Mouse (Mus musculus): ENCODE measurements around the gene Mrpl41. TPM values are rescaled to one million over a fixed set of nuclear protein-coding genes. Genes with fewer than 3 reads are reported as not detected.

Gene Mrpl41
- polyA plus RNA-seq, 1 experiment from 2014 or later = 149 TPM

DNA sequence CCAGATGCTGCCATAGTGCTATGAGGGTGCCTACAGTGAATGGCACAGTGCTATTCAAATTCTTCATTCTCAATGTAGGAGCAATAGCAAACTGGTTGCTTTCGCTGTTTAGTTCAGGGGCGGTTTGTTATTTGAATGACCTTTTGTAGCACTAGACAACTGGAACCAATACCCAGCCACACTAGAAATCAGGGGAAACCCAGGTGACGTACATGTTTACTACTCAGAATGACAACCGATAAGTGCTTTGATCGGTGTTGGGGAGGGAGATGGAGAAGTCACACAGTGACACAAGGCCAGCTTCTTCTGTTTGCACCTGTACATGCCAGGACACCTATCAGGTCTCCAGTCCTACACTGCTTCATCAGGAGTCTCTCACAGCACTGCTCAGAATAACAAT, 45.3 kb downstream of the Mrpl41 start:
- WGBS = 90% methylated on average over 5 of the region's 5 CpGs
- no peak for ATAC-seq (replicated peaks)
- Histone ChIP-seq H3K4me2 (replicated peaks) (no peak overlapping the region), H3K9ac (replicated peaks) (no peak overlapping the region), H3K4me1 (peaks cover 10% of the 10 kb centered on the region), H3K9me3 (no peaks in the 10 kb centered on the region), H3K4me3 (no peak overlapping the region), H3K36me3 (no peaks in the 10 kb centered on the region), H3K27me3 (no peaks in the 10 kb centered on the region), H3K27ac (replicated peaks) (no peak overlapping the region)

- peaks cover 5% of the 10 kb centered on the region for H3K4me1 ChIP-seq
- H3K27ac ChIP-seq (replicated peaks) = no peak overlapping the region
- no peaks in the 10 kb centered on the region for H3K9me3 ChIP-seq
- H3K36me3 ChIP-seq = no peaks in the 10 kb centered on the region
- no peak overlapping the region for H3K9ac ChIP-seq (replicated peaks)
- WGBS = 76% methylated on average over 2 of the region's 2 CpGs
- H3K4me2 ChIP-seq (replicated peaks) = no peak overlapping the region
- ATAC-seq (replicated peaks) = no peak
- no peaks in the 10 kb centered on the region for H3K27me3 ChIP-seq
- H3K4me3 ChIP-seq = no peak overlapping the region
Observed at GRCm38 (mm10) chr2:24929119-24929518, 45.8 kb downstream of the Mrpl41 start.

DNA sequence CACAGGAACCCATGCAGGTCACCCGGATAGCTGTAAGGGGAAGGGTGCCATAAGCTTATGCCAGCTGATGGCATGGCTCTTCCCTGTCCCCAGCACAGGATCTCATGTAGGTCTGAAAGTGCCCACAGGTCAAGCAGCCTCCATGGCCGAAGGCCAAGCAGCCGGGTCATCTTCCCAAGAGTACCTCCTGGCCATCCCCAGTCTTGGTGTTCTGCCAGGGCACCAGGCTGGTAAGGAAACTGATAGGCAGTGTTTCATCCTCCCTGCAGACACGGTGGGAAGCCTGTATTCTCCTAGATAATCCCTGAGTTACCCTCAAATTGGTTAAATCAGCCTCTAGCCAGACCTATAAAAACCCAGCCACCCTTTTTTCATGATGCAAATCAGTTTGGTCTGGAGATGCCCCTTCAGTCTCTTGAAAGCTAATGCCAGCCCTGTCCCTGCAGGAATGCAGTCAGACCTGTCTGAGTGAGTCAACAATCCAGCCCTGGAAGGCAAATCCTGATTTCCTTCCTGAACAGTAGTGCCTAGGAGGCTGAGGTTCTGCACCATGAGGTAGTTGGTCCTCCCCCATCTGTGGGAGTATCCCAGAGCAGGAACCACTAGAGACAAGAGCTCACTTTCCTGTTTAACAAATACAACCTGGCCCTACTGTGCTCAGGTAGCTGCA, 47.0 kb downstream of the Mrpl41 start:
- no peak for ATAC-seq (replicated peaks)
- no peak overlapping the region for H3K27ac ChIP-seq (replicated peaks)
- no peak overlapping the region for H3K9ac ChIP-seq (replicated peaks)
- no peaks in the 10 kb centered on the region for H3K36me3 ChIP-seq
- no peaks in the 10 kb centered on the region for H3K9me3 ChIP-seq
- H3K27me3 ChIP-seq = no peaks in the 10 kb centered on the region
- WGBS = 67% methylated on average over 4 of the region's 4 CpGs
- H3K4me2 ChIP-seq (replicated peaks) = no peak overlapping the region
- no peaks in the 10 kb centered on the region for H3K4me1 ChIP-seq
- no peak overlapping the region for H3K4me3 ChIP-seq

- Histone ChIP-seq H3K27ac (replicated peaks) (no peak overlapping the region), H3K4me3 (no peak overlapping the region), H3K36me3 (no peaks in the 10 kb centered on the region), H3K9ac (replicated peaks) (no peak overlapping the region), H3K4me1 (no peaks in the 10 kb centered on the region), H3K4me2 (replicated peaks) (no peak overlapping the region), H3K27me3 (no peaks in the 10 kb centered on the region), H3K9me3 (no peaks in the 10 kb centered on the region)
- ATAC-seq (replicated peaks) = no peak
- WGBS = 77% methylated on average over 7 of the region's 7 CpGs
Observed at GRCm38 (mm10) chr2:24926965-24927358, 47.9 kb downstream of the Mrpl41 start.

- no peaks in the 10 kb centered on the region for H3K4me1 ChIP-seq
- no peaks in the 10 kb centered on the region for H3K36me3 ChIP-seq
- H3K9ac ChIP-seq (replicated peaks) = no peak overlapping the region
- no peaks in the 10 kb centered on the region for H3K27me3 ChIP-seq
- H3K9me3 ChIP-seq = no peaks in the 10 kb centered on the region
- H3K4me2 ChIP-seq (replicated peaks) = no peak overlapping the region
- WGBS = 91% methylated on average over 9 of the region's 9 CpGs
- ATAC-seq (replicated peaks) = no peak
- H3K4me3 ChIP-seq = no peak overlapping the region
- no peak overlapping the region for H3K27ac ChIP-seq (replicated peaks)
Observed at GRCm38 (mm10) chr2:24926345-24926964, 48.4 kb downstream of the Mrpl41 start.

GRCm38 (mm10) chr2:24925284-24925683, 49.6 kb downstream of the Mrpl41 start:
- H3K4me3 ChIP-seq = no peak overlapping the region
- H3K36me3 ChIP-seq = no peaks in the 10 kb centered on the region
- no peak overlapping the region for H3K4me2 ChIP-seq (replicated peaks)
- H3K27me3 ChIP-seq = no peaks in the 10 kb centered on the region
- no peak for ATAC-seq (replicated peaks)
- no peaks in the 10 kb centered on the region for H3K9me3 ChIP-seq
- H3K9ac ChIP-seq (replicated peaks) = no peak overlapping the region
- 91% methylated on average over 8 of the region's 8 CpGs for WGBS
- no peaks in the 10 kb centered on the region for H3K4me1 ChIP-seq
- H3K27ac ChIP-seq (replicated peaks) = no peak overlapping the region

Small RNA genes lying within 50 kb of the gene (microRNA-seq; reads per million reads assigned to microRNA genes)
- not detected for gene Gm22875

Other genes starting within 250 kb of the Mrpl41 start
- 8.4 and 10.6 TPM in 2 replicates for gene Cacna1b, start 211.9 kb downstream of the Mrpl41 start, polyA plus RNA-seq (2015; fragmentation: Nextera tagmentation; extraction: Ambion mirVana)
- 129 and 132 TPM in 2 replicates for gene Ehmt1, start 55.5 kb downstream of the Mrpl41 start, polyA plus RNA-seq (2015; fragmentation: Nextera tagmentation; extraction: Ambion mirVana)
- gene Arrdc1, start 39.8 kb downstream of the Mrpl41 start, polyA plus RNA-seq (2015; fragmentation: Nextera tagmentation; extraction: Ambion mirVana) = 30.4 and 30.5 TPM in 2 replicates
- 21.5 and 22.6 TPM in 2 replicates for gene Zmynd19, start 25.3 kb downstream of the Mrpl41 start, polyA plus RNA-seq (2015; fragmentation: Nextera tagmentation; extraction: Ambion mirVana)
- gene Dph7, start 12.7 kb downstream of the Mrpl41 start, polyA plus RNA-seq (2015; fragmentation: Nextera tagmentation; extraction: Ambion mirVana) = 42.7 and 44.7 TPM in 2 replicates
- gene Pnpla7, start 935 bp upstream of the Mrpl41 start, polyA plus RNA-seq (2015; fragmentation: Nextera tagmentation; extraction: Ambion mirVana) = 3.8 and 4.0 TPM in 2 replicates
- 194 and 209 TPM in 2 replicates for gene Nsmf, start 79.3 kb upstream of the Mrpl41 start, polyA plus RNA-seq (2015; fragmentation: Nextera tagmentation; extraction: Ambion mirVana)
- gene Entpd8, start 105.2 kb upstream of the Mrpl41 start, polyA plus RNA-seq (2015; fragmentation: Nextera tagmentation; extraction: Ambion mirVana) = not detected in 2 replicates
- gene Noxa1, start 120.1 kb upstream of the Mrpl41 start, polyA plus RNA-seq (2015; fragmentation: Nextera tagmentation; extraction: Ambion mirVana) = not detected in 2 replicates
- 25.2 and 27.5 TPM in 2 replicates for gene Nrarp, start 205.7 kb upstream of the Mrpl41 start, polyA plus RNA-seq (2015; fragmentation: Nextera tagmentation; extraction: Ambion mirVana)
- gene Tor4a, start 221.8 kb upstream of the Mrpl41 start, polyA plus RNA-seq (2015; fragmentation: Nextera tagmentation; extraction: Ambion mirVana) = 1.3 and 1.6 TPM in 2 replicates
- 96.7 and 102 TPM in 2 replicates for gene Nelfb, start 236.4 kb upstream of the Mrpl41 start, polyA plus RNA-seq (2015; fragmentation: Nextera tagmentation; extraction: Ambion mirVana)
- not detected in 2 replicates for gene Stpg3, start 239.5 kb upstream of the Mrpl41 start, polyA plus RNA-seq (2015; fragmentation: Nextera tagmentation; extraction: Ambion mirVana)
- gene Fam166a, start 243.6 kb upstream of the Mrpl41 start, polyA plus RNA-seq (2015; fragmentation: Nextera tagmentation; extraction: Ambion mirVana) = 1.2 TPM in 1 of 2 replicates, not detected in the other
- gene Tubb4b, start 249.6 kb upstream of the Mrpl41 start, polyA plus RNA-seq (2015; fragmentation: Nextera tagmentation; extraction: Ambion mirVana) = 399 and 409 TPM in 2 replicates